Comparison of ENCODE assay signal across 9 mouse cellular contexts in the genomic region with DNA sequence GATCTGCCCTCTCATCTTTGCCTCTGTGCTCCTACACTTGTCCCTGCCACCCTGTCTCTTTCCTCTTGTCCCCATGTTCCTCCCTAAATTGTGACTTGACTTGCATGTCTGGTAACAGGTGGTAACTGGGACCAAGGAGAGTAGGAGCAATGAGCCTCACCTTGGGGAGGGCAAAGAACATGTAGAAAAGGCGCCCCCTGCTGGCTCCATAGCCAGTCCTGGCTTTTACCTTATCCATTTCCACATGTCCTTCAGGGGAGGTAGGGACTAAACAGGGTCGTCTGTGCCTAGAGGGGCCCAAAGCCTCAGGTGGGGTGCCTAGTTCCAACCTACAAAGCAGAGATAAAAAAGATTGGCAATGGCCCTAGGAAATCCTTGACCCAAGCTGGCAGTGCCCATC. TPM values are rescaled to one million over a fixed set of nuclear protein-coding genes. Genes with fewer than 3 reads are reported as not detected.
A peak's percentile ranks its signal among the peaks of the same experiment; 100 is the strongest.
DNase-seq lines count a peak whose midpoint lies in the region; ATAC-seq and TF ChIP-seq lines count a peak whose summit lies in the region.
"Had no signal": no experiment of that assay in that cellular context is flagged by ENCODE, and none has a peak within 500 bp of the region (broad histone marks: within the 10 kb centered on the region; RNA-seq: fewer than 3 reads in every experiment).

Gene L1cam, minus strand, starts transcription at position 387 of the 400 bp plus-strand sequence.

- H3K27me3 ChIP-seq in forebrain, embryonic 16.5 days (replicated peaks; ENCODE audit: control insufficient read depth, insufficient read depth, low read length): no peaks in the 10 kb centered on the region
- no peaks in the 10 kb centered on the region for H3K27me3 ChIP-seq in kidney, postnatal 0 days (ENCODE audit: insufficient read depth, low read length)
- H3K27me3 ChIP-seq in lung, embryonic 14.5 days (ENCODE audit: insufficient read depth, low read length): no peaks in the 10 kb centered on the region

- TF ChIP-seq CTCF in kidney, postnatal 0 days (IDR thresholded peaks at IDR 0.05; ENCODE audit: low read depth): peak; percentile 64
- peak; percentile 54 for TF ChIP-seq CTCF in lung, embryonic 14.5 days (IDR thresholded peaks at IDR 0.05; ENCODE audit: low read depth)

- peak; percentile 25 to 41 for DNase-seq in urinary bladder, adult 18-20 months (ENCODE audit: low spot score in 2 of 2)
- DNase-seq in urinary bladder, postnatal 4 days (ENCODE audit: low spot score in 2 of 2): no peak
- DNase-seq in c-Kit-negative CD71-positive TER-119-positive erythroid progenitor cells, embryonic 14.5 days (ENCODE audit: low read depth, low spot score): peak; percentile 21
- peak; percentile 45 for DNase-seq in kidney, postnatal 0 days (ENCODE audit: low spot score)
- DNase-seq in lung, embryonic 14.5 days: peak; percentile 44
- DNase-seq in retina, embryonic 14.5 days (ENCODE audit: low spot score): peak; percentile 66
- no peak for DNase-seq in yolk sac, embryonic 10.5 days (ENCODE audit: low spot score)

- H3K9me3 ChIP-seq in forebrain, embryonic 16.5 days (ENCODE audit: control insufficient read depth, low read length): no peaks in the 10 kb centered on the region
- no peaks in the 10 kb centered on the region for H3K9me3 ChIP-seq in kidney, postnatal 0 days (replicated peaks; ENCODE audit: low read length)
- H3K9me3 ChIP-seq in lung, embryonic 14.5 days (ENCODE audit: low read depth, low read length): no peaks in the 10 kb centered on the region

- H3K4me2 ChIP-seq in forebrain, embryonic 16.5 days (ENCODE audit: low read length): no peak within 1 kb of the TSS
- H3K4me2 ChIP-seq in kidney, postnatal 0 days (ENCODE audit: low read length): no peak within 1 kb of the TSS
- H3K4me2 ChIP-seq in lung, embryonic 14.5 days: no peak within 1 kb of the TSS

- no peak within 1 kb of the TSS for H3K27ac ChIP-seq in forebrain, embryonic 16.5 days (ENCODE audit: low read length)
- H3K27ac ChIP-seq in kidney, postnatal 0 days: no peak within 1 kb of the TSS
- no peak within 1 kb of the TSS for H3K27ac ChIP-seq in lung, embryonic 14.5 days (ENCODE audit: low read depth)

- H3K36me3 ChIP-seq in forebrain, embryonic 16.5 days (ENCODE audit: control insufficient read depth, insufficient read depth): no peaks in the 10 kb centered on the region
- H3K36me3 ChIP-seq in kidney, postnatal 0 days (ENCODE audit: insufficient read depth, low read length): no peaks in the 10 kb centered on the region
- no peaks in the 10 kb centered on the region for H3K36me3 ChIP-seq in lung, embryonic 14.5 days (ENCODE audit: insufficient read depth)

- no peak for ATAC-seq in forebrain, embryonic 16.5 days
- no peak for ATAC-seq in kidney, postnatal 0 days (replicated peaks; ENCODE audit: low FRiP score, low read depth)
- ATAC-seq in lung, embryonic 14.5 days (ENCODE audit: insufficient read depth): no peak

- 27% methylated on average over 2 of the region's 2 CpGs for WGBS in forebrain, embryonic 16.5 days
- 20% methylated on average over 2 of the region's 2 CpGs for WGBS in kidney, postnatal 0 days
- WGBS in lung, embryonic 14.5 days: 0% methylated on average over 2 of the region's 2 CpGs

- H3K4me1 ChIP-seq in forebrain, embryonic 16.5 days (replicated peaks; ENCODE audit: control insufficient read depth, insufficient read depth, low read length): no peaks in the 10 kb centered on the region
- no peaks in the 10 kb centered on the region for H3K4me1 ChIP-seq in kidney, postnatal 0 days (replicated peaks; ENCODE audit: insufficient read depth, low read length)
- no peaks in the 10 kb centered on the region for H3K4me1 ChIP-seq in lung, embryonic 14.5 days (ENCODE audit: insufficient read depth)

- H3K4me3 ChIP-seq in forebrain, embryonic 16.5 days (replicated peaks; ENCODE audit: low read length): no peak within 1 kb of the TSS
- H3K4me3 ChIP-seq in kidney, postnatal 0 days (replicated peaks; ENCODE audit: low read depth, low read length): no peak within 1 kb of the TSS
- H3K4me3 ChIP-seq in lung, embryonic 14.5 days (ENCODE audit: low read depth, low read length): no peak within 1 kb of the TSS
- H3K4me3 ChIP-seq: myocyte had no signal

- no peak within 1 kb of the TSS for H3K9ac ChIP-seq in forebrain, embryonic 16.5 days (replicated peaks; ENCODE audit: low read depth, low read length)
- no peak within 1 kb of the TSS for H3K9ac ChIP-seq in kidney, postnatal 0 days (ENCODE audit: low read depth, low read length)
- H3K9ac ChIP-seq in lung, embryonic 14.5 days: no peak within 1 kb of the TSS

RNA-seq across cellular contexts. Expression of gene L1cam, which starts in this region (rescaled TPM):
- 82.6 and 110 TPM in 2 replicates for polyA plus RNA-seq in forebrain, embryonic 16.5 days (2015; fragmentation: Nextera tagmentation; extraction: Ambion mirVana)
- 6.6 and 7.2 TPM in 2 replicates for polyA plus RNA-seq in kidney, postnatal 0 days (2015; fragmentation: Nextera tagmentation; extraction: Ambion mirVana)
- polyA plus RNA-seq in lung, embryonic 14.5 days (2014; fragmentation: Nextera tagmentation; extraction: Ambion mirVana): 1.5 and 2.8 TPM in 2 replicates

Comparison
In these comparisons a context has a peak if more than half of its experiments do, and no peak if none do; other contexts are left out.
1. RNA of gene L1cam (polyA plus RNA-seq): 82.6 to 110 TPM in forebrain, embryonic 16.5 days; 6.6 to 7.2 TPM in kidney, postnatal 0 days and 1.5 to 2.8 TPM in lung, embryonic 14.5 days; every median in the first group is over 10 times any median in the second.
2. DNase-seq: peak in urinary bladder, adult 18-20 months (2 of 2), c-Kit-negative CD71-positive TER-119-positive erythroid progenitor cells, embryonic 14.5 days (single experiment), kidney, postnatal 0 days (single experiment), lung, embryonic 14.5 days (single experiment) and retina, embryonic 14.5 days (single experiment); none in urinary bladder, postnatal 4 days (0 of 2) and yolk sac, embryonic 10.5 days (single experiment).